Mouse (Mus musculus) heart, embryonic 11.5 days (tissue): ENCODE data around the gene Nup107. TPM values are rescaled to one million over a fixed set of nuclear protein-coding genes. Genes with fewer than 3 reads are reported as not detected.

Experiments
- ATAC-seq: fragments of 200-750 bp; cut with Nextera tagmentation; replicated peaks from 2 replicates; pipeline ENCODE4 v1.8.0; 2017; ENCODE audit warnings: moderate library complexity; ENCODE audit not compliant: insufficient number of reproducible peaks, low FRiP score, low TSS enrichment
- H3K27ac ChIP-seq: fragments of 300-500 bp; sonication (generic); 2 replicates; pipeline ENCODE4 v1.5.1; 2014; ENCODE audit warnings: mild to moderate bottlenecking, low read depth, low read length
- H3K27me3 ChIP-seq: fragments of 300-500 bp; sonication (generic); 2 replicates; pipeline ENCODE4 v1.6.1; 2014; ENCODE audit warnings: mild to moderate bottlenecking, low read length, mixed read lengths; ENCODE audit not compliant: control insufficient read depth, insufficient read depth
- H3K36me3 ChIP-seq: fragments of 300-500 bp; sonication (generic); 2 replicates; pipeline ENCODE4 v1.6.1; 2014; ENCODE audit warnings: mild to moderate bottlenecking, low read length, moderate library complexity, mixed read lengths; ENCODE audit not compliant: control insufficient read depth, insufficient read depth
- H3K4me1 ChIP-seq: fragments of 300-500 bp; sonication (generic); 2 replicates; pipeline ENCODE4 v1.6.1; 2014; ENCODE audit warnings: low read length; ENCODE audit not compliant: control insufficient read depth, insufficient read depth
- H3K4me2 ChIP-seq: fragments of 300-500 bp; sonication (generic); 2 replicates; pipeline ENCODE4 v1.6.1; 2014; ENCODE audit warnings: mild to moderate bottlenecking, moderate library complexity
- H3K4me3 ChIP-seq: fragments of 300-500 bp; sonication (generic); 2 replicates; pipeline ENCODE4 v1.5.1; 2014; ENCODE audit warnings: low read depth, low read length
- H3K9ac ChIP-seq: fragments of 300-500 bp; sonication (generic); 2 replicates; pipeline ENCODE4 v1.6.1; 2014; ENCODE audit warnings: mild to moderate bottlenecking, low read depth, low read length, moderate library complexity
- H3K9me3 ChIP-seq: fragments of 300-500 bp; sonication (generic); replicated peaks from 2 replicates; pipeline ENCODE4 v1.6.1; 2016; ENCODE audit warnings: low read length; ENCODE audit not compliant: control insufficient read depth
- WGBS: fragments of 180-500 bp; shearing (Covaris S2); extraction: QIAGEN DNeasy Blood & Tissue Kit; methylation state at CpG from one replicate; pipeline ENCODE4 v1.1.7; 2014; ENCODE audit not compliant: insufficient replicate concordance; 5-methylcytosine and 5-hydroxymethylcytosine counted together
- polyA plus RNA-seq: library from polyadenylated mRNA; unstranded; fragments of >200 nt; fragmentation: Nextera tagmentation; extraction: Ambion mirVana; gene quantifications from 2 replicates; pipeline ENCODE4 v1.2.1, GENCODE M21; 2014

The Nup107 gene
- polyA plus RNA-seq, 1 experiment from 2014 or later = 56.3 TPM

- H3K4me3 ChIP-seq = no peak overlapping the region
- H3K4me2 ChIP-seq = no peak overlapping the region
- H3K36me3 ChIP-seq = peaks cover 47% of the 10 kb centered on the region
- WGBS = 91% methylated on average over 8 of the region's 8 CpGs
- H3K27ac ChIP-seq = no peak overlapping the region
- no peaks in the 10 kb centered on the region for H3K4me1 ChIP-seq
- H3K27me3 ChIP-seq = no peaks in the 10 kb centered on the region
- H3K9ac ChIP-seq = no peak overlapping the region
- ATAC-seq = no peak
- no peaks in the 10 kb centered on the region for H3K9me3 ChIP-seq
Measured at GRCm38 (mm10) chr10:117753711-117754608, 38.5 kb downstream of the Nup107 start.

GRCm38 (mm10) chr10:117752851-117753647, 39.5 kb downstream of the Nup107 start:
- no peak overlapping the region for H3K27ac ChIP-seq
- 91% methylated on average over 5 of the region's 5 CpGs for WGBS
- H3K4me3 ChIP-seq = no peak overlapping the region
- no peak overlapping the region for H3K4me2 ChIP-seq
- no peak overlapping the region for H3K9ac ChIP-seq
- no peaks in the 10 kb centered on the region for H3K4me1 ChIP-seq
- no peaks in the 10 kb centered on the region for H3K27me3 ChIP-seq
- ATAC-seq = no peak
- H3K36me3 ChIP-seq = peaks cover 38% of the 10 kb centered on the region
- H3K9me3 ChIP-seq = no peaks in the 10 kb centered on the region

DNA sequence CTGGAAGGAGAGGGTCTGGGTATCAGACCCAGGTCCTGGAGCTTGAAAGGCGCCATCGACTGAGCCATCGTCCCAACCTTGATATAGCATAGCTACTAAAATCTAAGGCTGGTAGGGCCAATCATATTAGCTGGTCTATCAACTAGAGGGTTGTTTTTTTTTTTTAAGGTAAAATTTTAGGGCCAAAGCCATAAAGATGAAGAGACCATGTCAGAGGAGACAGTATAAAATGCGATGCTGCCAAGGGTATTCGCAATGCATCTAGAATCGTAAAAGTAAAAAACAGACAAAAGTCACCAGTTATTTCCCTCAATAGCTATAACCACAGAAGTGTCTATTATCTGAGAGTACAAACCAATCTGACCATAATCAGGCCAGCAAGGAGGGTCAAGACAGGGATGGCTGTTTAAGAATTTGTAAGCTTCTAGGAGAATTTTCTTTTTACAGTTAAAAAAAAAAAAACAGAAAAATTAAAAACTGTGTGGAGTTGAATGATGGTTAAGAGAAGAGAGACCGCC, 40.1 kb downstream of the Nup107 start:
- ATAC-seq = no peak
- Histone ChIP-seq H3K36me3 (peaks cover 35% of the 10 kb centered on the region), H3K27me3 (no peaks in the 10 kb centered on the region), H3K4me1 (no peaks in the 10 kb centered on the region), H3K9ac (no peak overlapping the region), H3K4me2 (no peak overlapping the region), H3K9me3 (no peaks in the 10 kb centered on the region), H3K27ac (no peak overlapping the region), H3K4me3 (no peak overlapping the region)
- 94% methylated on average over 7 of the region's 7 CpGs for WGBS

- Histone ChIP-seq H3K4me3 (no peak overlapping the region), H3K27ac (no peak overlapping the region), H3K4me2 (no peak overlapping the region), H3K4me1 (no peaks in the 10 kb centered on the region), H3K9me3 (no peaks in the 10 kb centered on the region), H3K27me3 (no peaks in the 10 kb centered on the region), H3K9ac (no peak overlapping the region), H3K36me3 (peaks cover 31% of the 10 kb centered on the region)
- ATAC-seq = no peak
- WGBS = 96% methylated on average over 6 of the region's 6 CpGs
Measured at GRCm38 (mm10) chr10:117751744-117752143, 40.8 kb downstream of the Nup107 start.

DNA sequence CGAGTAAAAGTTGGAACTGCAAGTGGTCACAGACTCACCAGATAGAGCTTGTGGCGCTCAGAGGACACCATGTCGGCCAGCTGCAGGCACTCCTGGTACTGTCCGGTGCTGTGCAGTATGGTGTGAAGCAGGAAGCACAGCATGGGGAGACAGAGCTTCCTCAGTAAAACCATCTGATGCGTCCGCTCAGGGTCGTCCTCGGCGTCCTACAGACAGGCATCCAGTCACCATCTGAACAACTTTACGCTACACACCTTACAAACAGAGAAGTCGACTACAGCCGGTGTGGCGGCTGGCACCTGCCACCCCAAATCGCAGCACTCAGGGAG, 41.3 kb downstream of the Nup107 start:
- Histone ChIP-seq H3K9ac (no peak overlapping the region), H3K27ac (no peak overlapping the region), H3K36me3 (peaks cover 29% of the 10 kb centered on the region), H3K4me2 (no peak overlapping the region), H3K9me3 (no peaks in the 10 kb centered on the region), H3K27me3 (no peaks in the 10 kb centered on the region), H3K4me1 (no peaks in the 10 kb centered on the region), H3K4me3 (no peak overlapping the region)
- ATAC-seq = no peak
- WGBS = 97% methylated on average over 14 of the region's 14 CpGs

DNA sequence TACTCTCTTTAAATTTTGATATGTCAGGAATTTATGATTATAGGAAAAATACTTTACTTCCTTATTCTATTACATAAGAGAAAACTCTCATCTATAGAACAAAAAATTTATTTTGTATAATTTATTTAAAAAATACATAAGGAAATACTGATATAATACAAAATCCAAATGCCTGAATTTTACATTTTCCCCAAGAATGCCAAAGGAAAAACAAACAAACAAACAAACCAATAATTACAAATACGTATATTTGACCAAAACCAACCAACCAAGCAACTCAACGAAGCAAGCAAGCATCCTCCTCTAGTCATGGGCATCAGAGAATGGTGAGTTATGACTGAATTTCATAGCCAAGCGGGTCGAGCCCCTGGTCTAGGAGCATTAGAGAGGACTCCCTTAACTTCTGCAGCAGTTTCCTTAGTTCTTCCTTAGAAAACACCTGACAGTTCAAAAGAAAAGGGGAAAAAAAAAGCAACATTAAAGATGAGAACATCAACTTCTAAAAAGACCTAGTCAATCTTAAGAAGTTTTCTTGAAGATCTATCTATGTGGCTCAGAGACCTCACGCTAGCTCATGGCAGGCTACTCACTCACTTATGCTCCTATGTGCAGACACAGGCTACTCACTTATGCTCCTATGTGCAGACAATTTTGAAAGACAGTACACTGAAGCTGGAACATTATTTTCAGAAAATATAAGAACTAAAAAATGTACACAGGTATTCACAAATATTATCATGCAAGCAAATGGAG, 41.8 kb downstream of the Nup107 start:
- H3K4me2 ChIP-seq = no peak overlapping the region
- no peaks in the 10 kb centered on the region for H3K27me3 ChIP-seq
- no peaks in the 10 kb centered on the region for H3K9me3 ChIP-seq
- H3K9ac ChIP-seq = no peak overlapping the region
- H3K4me3 ChIP-seq = no peak overlapping the region
- peaks cover 24% of the 10 kb centered on the region for H3K36me3 ChIP-seq
- no peaks in the 10 kb centered on the region for H3K4me1 ChIP-seq
- 96% methylated on average over 5 of the region's 5 CpGs for WGBS
- H3K27ac ChIP-seq = no peak overlapping the region
- ATAC-seq = no peak

GRCm38 (mm10) chr10:117749787-117750343, 42.6 kb downstream of the Nup107 start:
- WGBS = 94% methylated on average over 14 of the region's 14 CpGs
- no peak overlapping the region for H3K9ac ChIP-seq
- H3K27ac ChIP-seq = no peak overlapping the region
- no peaks in the 10 kb centered on the region for H3K27me3 ChIP-seq
- no peak overlapping the region for H3K4me2 ChIP-seq
- H3K4me3 ChIP-seq = no peak overlapping the region
- H3K9me3 ChIP-seq = no peaks in the 10 kb centered on the region
- no peak for ATAC-seq
- no peaks in the 10 kb centered on the region for H3K4me1 ChIP-seq
- peaks cover 21% of the 10 kb centered on the region for H3K36me3 ChIP-seq

GRCm38 (mm10) chr10:117749050-117749686, 43.3 kb downstream of the Nup107 start:
- ATAC-seq = no peak
- Histone ChIP-seq H3K9ac (no peak overlapping the region), H3K9me3 (no peaks in the 10 kb centered on the region), H3K4me1 (no peaks in the 10 kb centered on the region), H3K27me3 (no peaks in the 10 kb centered on the region), H3K4me3 (no peak overlapping the region), H3K27ac (no peak overlapping the region), H3K36me3 (peaks cover 19% of the 10 kb centered on the region), H3K4me2 (no peak overlapping the region)
- WGBS = 95% methylated on average over 10 of the region's 10 CpGs
